Mouse (Mus musculus): ENCODE measurements around the gene Efcab6.
"Not testable (repeated sequence)": the region's sequence is repeated elsewhere in the genome, so short reads cannot be mapped to it uniquely, and the experiment has no call there.

Efcab6 gene

DNA sequence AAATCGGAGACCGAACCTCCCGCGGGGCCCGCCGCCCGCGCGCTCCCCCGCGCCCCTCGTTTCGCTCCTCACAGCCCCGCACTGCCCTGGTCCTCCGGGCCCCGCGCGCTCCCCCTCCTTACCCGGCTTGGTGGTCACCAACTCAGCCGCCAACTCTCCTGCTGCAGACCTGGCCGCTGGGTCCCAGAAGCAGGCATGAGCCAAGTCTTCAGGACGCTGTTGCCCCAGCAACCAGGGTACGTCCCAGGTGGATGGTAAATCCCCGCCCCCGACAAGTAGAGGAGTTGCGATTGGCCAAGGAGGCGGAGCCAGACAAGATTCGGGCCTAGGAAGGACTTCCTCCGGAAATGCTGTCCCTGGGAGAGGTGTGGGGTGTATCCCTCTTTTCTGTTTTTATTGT, at the start of gene Efcab6:
Efcab6 (minus strand) TSS at position 240 of the 400 bp plus-strand sequence.
- no peak for DNase-seq (ENCODE audit: low read depth)

DNA sequence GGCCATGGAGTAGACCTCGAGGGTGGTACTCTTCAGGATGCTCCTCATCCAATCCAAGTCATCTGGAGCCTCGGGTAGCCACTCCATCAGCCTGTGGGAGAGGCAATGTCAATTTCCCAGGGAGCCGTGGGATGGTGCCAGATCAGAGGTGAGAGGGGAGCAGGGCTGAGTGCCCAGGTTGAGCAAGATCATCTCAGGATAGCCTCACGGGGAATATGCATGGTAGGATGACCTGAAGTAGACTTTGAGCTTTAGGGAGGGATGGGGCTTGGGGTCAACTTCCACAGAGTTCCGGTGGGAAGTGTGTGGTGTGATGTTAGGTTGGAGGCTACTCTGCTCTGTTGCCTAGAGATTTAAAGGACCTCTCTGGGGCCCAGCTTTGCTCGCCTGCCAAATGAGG, 48.7 kb upstream of the Efcab6 start:
- DNase-seq (ENCODE audit: low read depth) = no peak

- DNase-seq (ENCODE audit: low read depth) = no peak
Observed at GRCm38 (mm10) chr15:84108899-84109298, 43.7 kb upstream of the Efcab6 start.

DNA sequence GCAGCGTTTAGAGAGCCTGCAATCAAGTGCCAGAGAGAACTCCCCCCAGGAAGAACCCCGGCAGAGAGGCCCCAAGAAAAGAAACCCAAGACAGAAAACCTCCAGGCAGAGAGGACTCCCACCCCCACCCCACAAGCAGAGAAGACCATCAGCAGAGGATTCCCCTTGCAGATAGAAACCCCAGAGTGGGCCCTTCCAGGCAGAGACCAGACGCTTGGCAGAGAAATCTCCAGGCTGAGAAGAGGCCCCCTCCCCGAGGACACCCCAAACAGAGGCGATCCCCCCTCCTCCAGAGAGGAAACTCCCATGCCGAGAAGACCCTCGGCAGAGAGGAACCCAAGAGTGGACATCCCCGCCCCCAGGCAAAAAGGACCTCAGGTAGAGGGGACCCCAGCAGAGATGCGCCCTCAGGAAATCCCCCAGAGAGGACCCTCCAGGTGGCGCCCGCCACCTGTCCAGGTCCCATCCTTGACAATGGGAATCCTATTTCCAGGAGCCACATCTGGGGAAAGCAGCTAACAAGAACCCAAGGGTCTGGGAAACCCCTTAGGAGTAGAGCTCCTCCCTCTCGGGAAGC, 40.8 kb upstream of the Efcab6 start:
- DNase-seq (ENCODE audit: low read depth) = no peak

DNA sequence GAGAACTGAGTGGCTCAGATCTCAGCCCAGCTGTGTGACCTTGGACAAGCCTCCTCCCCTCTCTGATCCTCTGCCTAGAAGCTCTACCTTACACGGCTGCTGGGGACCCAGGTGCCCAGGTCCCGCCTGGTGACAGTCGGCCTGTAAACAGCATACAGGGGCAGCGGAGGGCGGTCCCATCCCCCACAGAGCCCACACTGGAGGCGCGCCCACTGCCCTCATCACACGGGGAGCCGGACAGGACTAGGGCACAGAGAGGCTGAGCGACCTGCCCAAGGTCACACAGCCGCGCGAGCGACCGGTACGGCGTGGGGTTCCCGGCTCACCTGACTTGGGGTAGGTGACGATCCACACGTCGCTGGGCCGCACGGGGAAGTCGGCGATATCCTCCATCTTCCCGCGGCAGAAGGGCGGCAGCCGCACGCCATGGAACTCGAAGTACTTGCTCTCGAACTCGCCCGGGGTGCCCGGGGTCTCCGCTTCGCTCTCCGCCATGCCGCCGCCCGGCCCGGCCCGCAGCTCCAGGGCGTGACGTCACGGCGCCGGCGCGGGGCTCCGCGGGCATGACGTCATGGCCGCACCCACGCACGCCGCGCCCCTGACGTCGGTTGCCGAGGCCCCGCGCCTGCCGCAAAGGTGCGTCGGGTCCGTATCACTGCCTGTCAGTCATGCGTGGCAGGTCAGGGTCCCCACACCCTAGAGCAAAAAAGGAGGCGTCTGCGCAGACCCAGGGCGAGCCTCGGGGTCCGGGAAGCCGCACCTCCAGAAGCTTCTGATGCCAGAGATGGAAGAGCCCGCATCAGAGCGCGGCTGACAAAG, 40.1 kb upstream of the Efcab6 start, which contains the start of gene Sult4a1:
Sult4a1 (minus strand) TSS at position 650 of the 819 bp plus-strand sequence.
- DNase-seq (ENCODE audit: low read depth) = no peak

- no peak for DNase-seq (ENCODE audit: low read depth)
Observed at GRCm38 (mm10) chr15:84104626-84105025, 39.4 kb upstream of the Efcab6 start.

DNA sequence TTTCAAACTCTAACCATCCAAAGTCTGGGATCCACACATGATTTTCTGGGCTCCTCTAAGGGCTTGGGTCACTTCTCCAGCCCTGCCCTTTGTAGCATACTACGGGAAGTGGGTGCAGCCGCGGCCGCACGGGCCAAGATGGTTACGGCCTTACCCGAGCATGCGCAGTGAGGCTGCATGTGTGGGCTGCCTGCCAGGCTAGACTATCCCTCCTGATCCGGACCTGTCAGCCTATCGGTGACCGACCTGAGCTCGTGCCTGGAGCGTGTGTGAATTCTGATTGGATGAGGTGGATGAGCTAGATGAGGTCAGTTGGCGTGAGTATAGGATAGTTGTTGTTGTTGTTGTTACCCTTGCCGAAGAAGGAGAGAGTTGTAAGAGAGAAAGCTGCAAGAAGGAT, 32.4 kb upstream of the Efcab6 start:
- DNase-seq (ENCODE audit: low read depth) = not testable (repeated sequence)

- DNase-seq (ENCODE audit: low read depth) = no peak
Observed at GRCm38 (mm10) chr15:84096051-84096450, 30.9 kb upstream of the Efcab6 start.

DNA sequence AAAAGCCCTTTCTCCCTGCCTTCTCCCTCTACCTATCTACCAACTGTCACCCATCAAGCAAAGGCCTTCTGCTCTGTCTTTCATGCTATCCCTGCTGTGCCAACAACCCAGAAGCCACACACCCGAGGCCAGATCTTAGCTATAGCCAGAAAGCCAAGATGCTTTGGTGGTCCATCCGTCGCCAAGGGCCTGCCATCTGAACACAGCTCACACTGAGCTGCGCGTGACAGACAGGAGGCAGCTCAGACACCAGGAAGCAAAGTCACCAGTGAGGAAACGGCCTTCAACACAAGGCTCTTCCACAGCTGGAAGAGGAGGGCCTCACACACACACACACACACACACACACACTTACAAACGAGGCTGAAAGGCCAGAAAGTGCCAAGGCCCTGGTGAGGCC, 29.7 kb upstream of the Efcab6 start:
- no peak for DNase-seq (ENCODE audit: low read depth)

DNA sequence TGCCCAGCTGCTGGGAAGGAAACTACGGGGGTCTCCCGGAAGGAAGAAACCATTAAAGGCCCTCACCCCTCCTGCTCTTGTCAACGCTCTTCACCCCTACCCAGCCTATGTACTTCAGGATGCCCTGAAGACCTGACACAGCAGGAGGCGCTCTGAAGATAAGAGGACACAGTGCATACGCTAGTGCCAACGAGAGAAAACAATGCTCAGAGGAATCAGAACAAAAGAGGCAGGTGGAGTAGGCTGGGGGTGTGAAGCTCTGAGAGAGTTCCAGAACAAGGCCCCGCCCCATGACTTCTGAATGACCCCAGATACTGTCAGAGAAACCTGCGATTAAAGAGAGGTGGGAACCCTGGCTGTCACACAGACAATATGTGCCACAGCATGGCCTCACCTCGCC, 21.6 kb upstream of the Efcab6 start:
- DNase-seq (ENCODE audit: low read depth) = no peak

- no peak for DNase-seq (ENCODE audit: low read depth)
Observed at GRCm38 (mm10) chr15:84086364-84086763, 21.2 kb upstream of the Efcab6 start.

DNA sequence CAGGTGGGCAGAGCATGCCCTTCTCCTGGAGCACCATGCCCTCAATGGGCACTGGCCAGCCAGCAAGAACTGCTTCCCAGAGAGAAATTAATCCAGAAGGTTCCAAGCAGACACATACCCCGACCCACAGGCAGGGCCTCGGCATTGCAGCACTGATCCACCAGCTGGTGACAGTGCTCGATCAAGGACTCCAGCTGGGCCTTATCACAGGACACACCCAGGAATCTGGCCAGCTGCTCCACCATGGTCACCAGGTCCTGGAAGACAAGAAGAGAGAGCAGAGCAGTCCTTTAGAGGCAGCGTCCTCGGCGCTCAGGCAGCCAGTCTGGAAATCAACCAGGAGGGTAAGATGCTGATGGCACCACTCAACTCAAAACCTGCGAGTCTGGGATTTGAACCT, 14.9 kb upstream of the Efcab6 start:
- no peak for DNase-seq (ENCODE audit: low read depth)

DNA sequence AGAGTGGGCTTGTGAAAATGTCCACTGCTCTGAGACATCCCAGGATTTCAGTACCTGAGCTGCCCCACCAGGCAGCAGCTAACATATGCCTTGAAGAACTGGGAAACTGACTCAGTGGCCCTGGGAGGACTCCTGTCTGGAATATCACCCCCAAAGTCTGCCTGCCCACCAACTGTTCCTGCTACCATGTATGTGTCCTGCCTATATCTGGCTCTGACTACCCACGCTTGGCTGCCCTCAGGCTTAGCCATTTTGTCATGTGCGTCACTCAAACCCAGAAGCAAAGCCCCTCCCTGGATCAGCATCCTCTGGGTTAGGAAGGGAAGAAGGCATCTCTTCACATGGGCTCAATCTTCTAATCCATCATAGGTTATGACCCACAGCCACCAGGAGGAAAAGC, 14.3 kb upstream of the Efcab6 start:
- no peak for DNase-seq (ENCODE audit: low read depth)

DNA sequence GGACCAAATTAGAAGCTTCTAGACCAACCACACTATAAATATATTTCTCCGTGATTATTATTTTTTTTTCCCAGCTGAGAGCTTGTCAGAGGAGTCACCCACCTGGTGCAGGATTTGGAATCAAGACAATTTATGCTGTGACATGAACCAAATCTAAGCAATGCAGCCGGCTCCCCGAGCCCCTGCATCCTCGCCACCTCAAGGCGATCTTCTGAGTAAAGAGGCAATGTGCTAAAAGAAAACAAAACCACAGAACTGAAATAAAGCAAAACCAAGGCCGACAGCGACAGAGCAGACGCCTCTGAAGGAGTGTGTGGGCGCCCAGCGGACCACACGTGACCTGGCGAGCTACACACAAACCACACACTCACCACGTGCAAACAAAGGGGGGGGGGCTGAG, 13.5 kb upstream of the Efcab6 start:
- no peak for DNase-seq (ENCODE audit: low read depth)

GRCm38 (mm10) chr15:84077151-84077550, 12.0 kb upstream of the Efcab6 start:
- DNase-seq (ENCODE audit: low read depth) = no peak

DNA sequence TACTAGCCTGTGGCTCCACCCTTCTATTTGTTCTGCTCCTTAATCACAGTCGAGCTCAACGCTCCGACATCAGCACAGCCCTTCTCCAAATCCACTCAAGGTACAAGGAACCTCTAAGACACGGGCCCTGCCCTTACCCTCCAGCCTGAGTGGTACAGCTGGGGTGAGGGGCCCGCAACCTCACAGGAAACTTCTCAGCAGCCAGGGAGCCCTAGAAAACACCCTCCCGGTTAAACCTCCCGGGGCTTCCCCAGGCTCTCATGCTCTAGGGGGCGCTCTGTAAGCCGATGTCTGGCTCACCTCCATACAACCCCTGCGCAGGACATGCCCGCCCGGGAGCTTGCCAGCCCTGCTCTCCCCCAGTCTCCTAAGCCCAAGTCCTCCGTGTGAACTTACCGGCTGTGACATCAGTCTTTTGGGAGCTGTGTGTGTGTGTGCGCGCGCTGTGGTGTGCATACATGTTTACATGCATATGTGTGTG, 9.6 kb upstream of the Efcab6 start:
- no peak for DNase-seq (ENCODE audit: low read depth)

DNA sequence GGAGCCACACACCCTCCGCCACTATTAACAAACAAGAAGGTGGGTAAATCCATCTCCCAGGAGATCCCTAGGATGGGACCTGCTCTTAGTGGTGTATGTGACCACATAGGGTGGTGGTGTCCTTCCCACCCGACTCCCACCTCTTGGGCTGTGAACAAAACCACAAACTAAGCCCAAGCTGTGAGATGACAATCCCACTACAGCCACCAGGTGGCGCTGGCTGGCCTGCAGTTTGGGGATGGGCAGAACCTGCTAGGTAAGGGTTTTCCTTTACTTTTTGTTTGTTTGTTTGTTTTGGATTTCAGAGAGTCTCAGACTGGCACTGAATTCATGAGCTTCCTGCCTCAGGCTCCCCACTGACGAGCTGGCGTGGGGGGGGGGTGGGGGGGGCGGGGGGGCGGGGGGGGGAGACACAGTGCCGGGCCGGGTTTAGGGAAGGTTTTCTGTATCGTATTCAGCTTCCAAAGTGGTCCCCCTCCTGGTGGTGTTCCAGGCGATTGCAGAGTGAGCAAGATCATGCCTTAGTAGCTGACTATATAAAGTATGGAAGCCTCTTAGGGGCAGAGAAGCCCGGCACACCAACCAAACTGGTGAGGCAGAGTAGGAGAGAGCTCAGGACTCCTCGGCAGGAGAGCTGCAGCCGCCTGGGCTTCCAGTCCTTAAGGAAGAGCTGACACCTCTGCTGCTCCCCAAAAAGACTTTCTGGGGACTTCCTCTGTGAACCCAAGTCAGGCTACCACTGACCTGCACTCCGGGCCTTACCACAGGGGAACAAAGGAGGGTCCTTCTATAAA, 8.9 kb upstream of the Efcab6 start:
- peak; percentile 46 for DNase-seq (ENCODE audit: low read depth)

- no peak for DNase-seq (ENCODE audit: low read depth)
Observed at GRCm38 (mm10) chr15:84073058-84073457, 7.9 kb upstream of the Efcab6 start.

GRCm38 (mm10) chr15:84072226-84072625, 7.0 kb upstream of the Efcab6 start:
- DNase-seq (ENCODE audit: low read depth) = no peak

DNA sequence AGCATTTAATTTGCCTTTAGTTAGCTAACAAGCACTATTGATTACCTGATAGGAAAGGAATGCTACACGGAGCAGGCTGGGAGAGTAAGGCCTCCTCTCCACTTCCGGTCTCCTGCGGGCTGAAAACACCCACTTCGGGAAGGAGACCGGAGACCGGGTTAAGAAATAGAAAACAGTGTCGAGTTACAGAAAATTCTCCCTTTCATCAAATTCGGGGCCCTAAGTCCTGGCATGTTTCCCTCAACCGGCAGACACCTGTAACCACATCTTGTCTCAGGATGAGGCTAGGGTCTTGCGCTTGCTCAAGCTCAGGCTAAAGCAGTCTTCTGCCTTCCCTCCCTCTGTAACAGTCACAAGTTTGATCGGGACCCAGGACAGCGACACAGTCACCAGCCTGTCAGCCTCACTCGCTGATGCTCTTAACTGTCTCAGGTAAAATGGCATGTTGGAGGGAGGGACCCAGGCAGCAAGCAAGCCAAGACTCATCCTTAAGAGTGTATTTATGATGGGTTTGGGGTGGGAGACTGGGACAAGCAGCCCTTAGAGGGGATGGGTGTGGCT, 5.0 kb upstream of the Efcab6 start:
- no peak for DNase-seq (ENCODE audit: low read depth)

DNA sequence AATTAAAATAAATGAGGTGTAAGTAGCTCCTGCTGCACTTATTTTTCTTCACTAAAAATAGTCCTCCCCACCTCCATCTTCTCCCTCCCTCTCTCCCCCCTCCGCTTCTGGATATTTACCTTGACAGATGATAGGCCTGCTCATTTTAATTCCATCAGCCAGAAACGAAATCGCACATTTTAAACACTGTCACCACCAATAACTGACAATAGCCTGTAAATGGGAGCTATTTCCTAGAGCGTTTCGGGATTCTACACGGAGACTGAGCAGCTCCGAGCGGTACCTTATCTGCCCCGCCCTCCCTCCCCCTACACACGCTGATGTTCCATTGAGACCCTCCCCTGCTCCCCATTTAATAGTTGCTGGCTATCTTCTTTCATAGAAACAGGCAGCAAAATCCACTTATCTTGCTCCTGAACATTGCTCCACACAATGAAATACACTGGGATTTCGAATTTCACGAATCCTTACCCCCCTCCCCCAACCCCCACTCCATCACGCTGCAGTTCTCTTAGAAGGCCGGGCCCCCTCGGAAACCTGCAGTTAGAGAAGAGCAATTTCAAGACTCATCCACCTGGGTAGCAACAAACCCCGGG, 4.4 kb upstream of the Efcab6 start:
- DNase-seq (ENCODE audit: low read depth) = no peak

DNA sequence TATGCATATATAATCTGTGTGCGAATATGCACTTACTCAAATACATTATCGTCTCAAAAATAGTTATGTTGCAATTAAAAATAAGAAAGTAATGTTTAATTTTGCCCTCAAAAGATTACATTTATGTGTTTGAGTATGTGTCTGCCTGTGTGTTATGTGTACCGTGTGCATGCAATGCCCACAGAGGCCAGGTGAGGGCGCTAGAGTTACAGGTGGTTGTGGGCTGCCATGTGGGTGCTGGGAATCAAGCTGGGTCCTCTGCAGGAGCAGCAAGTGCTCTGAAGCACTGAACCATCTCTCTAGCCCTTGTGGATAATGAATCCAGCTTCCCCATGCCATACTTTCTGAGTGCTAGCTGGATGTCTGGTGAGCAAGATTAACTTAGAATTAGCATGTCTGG, 522 bp upstream of the Efcab6 start:
- DNase-seq (ENCODE audit: low read depth) = no peak

Measured in naive thymus-derived CD4-positive, alpha-beta T cell, adult 2 months (primary cell).